Mouse (Mus musculus): ENCODE measurements at regions not wholly inside any gene's neighbourhood (a gene's known extent, or its start where the extent isn't known, plus 50 kb on each side); places are given as distances from the start of the nearest gene placed in this dataset.
"Not testable (repeated sequence)": the region's sequence is repeated elsewhere in the genome, so short reads cannot be mapped to it uniquely, and the experiment has no call there.

DNA sequence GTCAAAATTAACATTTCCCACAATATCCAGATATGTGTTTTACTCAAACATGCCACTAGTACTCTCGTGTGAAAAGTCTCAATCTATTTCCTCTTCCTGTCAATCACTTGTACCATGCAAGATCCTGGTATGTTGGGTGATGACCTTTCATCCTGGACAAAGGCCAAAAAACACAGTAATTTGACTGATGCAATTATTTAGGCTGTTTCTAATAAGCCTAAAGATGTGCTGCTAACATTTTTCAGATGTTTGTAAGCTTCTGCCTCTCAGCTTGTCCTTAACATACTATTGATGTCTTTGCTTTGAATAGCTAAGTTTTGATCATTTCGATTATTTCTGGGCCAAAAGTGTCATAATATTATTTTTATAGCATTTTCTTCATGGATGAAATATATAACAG, 418.4 kb upstream of the Arrdc4 start:
- no peak for DNase-seq

DNA sequence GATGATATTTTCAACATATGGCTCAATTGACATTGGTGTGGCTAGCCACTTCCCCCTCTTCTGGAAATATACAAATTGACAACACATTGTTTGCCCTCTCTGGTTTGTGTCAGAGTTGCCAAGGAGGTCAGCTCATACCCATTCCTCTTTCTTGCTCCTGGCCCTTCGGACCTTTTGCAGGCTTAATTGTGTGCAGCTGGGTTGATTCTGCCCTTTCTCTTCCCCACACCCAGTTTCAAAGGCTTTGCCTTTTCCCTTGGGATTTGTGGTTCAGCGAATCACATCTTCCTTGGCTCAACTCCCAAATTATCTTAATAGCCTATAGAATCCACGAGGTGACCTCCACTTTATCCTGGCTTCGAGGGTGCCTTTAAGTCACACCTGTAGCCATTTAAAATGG, 412.9 kb upstream of the Arrdc4 start:
- DNase-seq = no peak

DNA sequence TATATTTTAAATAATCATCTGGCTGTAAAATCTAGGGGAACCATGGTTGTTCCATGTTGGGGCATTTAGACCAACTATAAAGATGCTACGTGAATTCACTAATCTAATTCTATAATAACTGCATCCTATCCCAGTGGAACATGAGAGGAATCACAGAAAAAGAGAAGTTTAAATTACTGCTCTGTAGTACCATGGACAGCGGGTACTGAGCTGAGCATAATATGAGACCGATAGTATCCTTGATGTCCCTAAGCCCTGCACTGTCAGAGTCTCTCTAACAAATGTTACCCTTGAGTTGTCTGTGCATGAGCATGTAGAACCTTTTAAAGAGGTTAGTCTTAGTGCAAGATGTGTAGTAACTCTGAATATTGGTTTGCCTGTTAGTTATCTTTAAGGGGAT, 393.3 kb upstream of the Arrdc4 start:
- DNase-seq = no peak

DNA sequence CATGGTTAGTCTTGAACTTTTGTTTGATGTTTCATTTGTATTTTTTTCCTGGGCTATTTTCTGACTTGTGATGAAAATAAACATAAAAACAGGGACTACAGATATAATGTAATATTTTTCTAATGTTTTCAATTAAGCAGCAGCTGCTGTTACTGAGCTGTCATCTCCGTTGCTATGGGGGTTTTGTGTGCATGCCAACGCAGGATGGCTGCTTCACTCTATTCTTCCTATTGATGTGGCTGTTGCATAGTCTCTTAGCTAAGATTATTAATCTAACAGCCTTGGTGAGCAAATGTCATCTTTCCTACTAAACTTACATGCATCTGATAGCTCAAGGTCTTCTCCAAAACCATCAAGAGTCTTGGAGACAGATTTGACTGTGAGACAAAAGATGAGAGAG, 384.4 kb upstream of the Arrdc4 start:
- DNase-seq = no peak

DNA sequence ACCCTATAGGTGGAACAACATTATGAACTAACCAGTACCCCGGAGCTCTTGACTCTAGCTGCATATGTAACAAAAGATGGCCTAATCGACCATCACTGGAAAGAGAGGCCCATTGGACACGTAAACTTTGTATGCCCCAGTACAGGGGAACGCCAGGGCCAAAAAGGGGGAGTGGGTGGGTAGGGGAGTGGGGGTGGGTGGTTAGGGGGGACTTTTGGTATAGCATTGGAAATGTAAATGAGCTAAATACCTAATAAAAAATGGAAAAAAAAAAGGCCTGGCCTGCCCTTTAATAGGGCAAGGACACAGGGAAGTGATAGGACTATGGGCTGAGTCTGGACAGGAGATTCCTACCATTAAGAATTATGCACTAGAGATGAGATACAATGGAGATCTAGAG, 352.7 kb upstream of the Arrdc4 start:
- DNase-seq = not testable (repeated sequence)

DNA sequence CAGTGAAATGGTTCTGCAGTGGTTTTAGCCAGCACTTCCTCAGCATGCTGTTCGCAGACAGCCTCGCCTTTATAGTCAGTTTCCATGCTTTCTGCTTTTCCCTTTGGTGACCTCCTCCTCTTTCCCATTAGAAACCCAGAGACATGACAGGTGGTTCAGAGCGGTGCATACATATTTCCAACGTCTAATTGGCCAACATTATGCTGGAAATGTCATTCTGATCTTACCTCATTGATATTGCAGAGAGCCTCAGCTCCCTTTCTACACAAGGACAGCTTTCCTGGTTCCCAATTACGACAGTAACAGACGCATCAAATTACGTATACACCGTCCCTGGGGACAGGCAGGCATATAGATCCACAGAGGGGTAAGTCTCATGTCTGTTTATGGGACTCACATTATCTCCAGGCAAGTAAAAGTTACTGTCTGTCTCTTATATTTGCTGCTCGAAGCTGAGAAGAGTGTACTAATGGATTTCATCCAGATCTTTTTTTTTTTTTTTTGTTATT, 348.6 kb upstream of the Arrdc4 start:
- no peak for DNase-seq

DNA sequence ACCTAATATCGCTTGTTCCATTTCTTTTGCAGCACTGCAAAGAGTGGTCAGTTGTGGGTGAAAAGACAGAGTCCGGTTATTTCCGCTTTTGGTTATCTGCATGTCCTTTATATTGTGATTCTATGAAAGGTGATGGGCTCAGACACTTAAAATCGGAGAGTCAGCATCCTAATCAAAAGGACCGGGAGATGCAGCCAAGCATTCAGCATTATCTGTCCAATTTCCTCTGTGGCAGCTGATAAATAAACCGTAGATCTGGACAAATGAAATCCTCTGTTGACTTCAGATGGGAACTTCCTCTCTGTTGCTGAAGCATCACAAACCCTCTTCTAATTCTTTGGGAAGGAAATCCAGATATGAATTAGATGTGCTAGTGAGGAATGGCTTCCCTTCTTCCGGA, 325.7 kb upstream of the Arrdc4 start:
- DNase-seq = no peak

DNA sequence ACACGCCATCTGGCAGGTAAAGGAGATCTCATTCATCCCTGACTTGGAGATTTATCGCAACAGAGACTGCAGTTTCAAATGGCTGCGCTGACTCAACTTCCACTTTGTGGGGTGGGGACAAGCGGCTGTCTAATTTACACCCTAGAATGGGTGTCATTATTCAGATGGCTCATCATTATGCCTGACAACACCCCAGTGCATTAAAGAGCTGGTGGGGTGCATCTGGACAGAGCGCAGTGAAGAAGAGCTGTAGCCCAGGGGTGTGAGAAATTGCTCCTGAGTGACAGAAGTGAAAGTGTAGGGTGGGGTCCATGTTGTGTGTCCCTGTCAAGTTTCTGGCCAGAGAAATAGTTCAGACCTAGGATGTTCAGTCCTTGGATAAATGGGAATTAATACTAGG, 314.0 kb upstream of the Arrdc4 start:
- no peak for DNase-seq

DNA sequence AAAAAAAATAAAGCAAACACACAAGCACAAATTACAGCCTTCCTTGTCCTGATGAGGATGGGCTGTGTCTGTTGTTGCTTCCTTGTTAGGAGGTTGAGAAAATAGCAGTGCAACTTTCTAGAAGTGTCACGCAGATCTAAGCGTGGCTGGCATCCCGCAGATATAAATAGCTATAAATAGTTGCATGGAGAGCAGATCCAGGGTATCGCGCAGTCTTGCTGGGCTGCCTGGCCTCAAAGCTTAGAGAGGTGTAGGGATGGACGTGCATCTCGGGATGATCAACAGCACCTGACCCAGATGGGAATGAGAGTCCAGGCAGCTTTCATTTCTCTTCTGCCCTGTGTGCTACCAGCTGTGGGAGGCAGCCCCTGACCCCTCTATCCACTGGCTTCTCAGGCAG, 313.5 kb upstream of the Arrdc4 start:
- no peak for DNase-seq

DNA sequence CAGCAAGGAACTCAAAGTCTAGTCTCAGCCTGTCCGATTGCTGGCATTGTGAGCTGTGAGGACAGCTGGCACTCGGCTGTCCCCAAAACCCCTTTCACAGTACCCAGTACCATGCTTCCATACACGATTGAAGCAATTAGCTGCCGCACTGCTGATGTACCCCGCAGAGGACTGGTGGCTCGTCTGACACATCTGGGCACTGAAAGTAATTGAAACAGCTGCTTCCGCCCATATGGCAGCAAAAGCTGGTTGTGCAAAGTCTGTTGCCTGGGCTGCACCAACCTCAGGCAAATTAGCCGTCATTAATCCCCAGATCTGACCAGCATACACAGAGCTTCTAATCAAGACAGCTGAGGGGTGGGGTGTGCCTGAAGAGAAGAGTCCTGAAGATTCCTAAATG, 313.1 kb upstream of the Arrdc4 start:
- DNase-seq = no peak

DNA sequence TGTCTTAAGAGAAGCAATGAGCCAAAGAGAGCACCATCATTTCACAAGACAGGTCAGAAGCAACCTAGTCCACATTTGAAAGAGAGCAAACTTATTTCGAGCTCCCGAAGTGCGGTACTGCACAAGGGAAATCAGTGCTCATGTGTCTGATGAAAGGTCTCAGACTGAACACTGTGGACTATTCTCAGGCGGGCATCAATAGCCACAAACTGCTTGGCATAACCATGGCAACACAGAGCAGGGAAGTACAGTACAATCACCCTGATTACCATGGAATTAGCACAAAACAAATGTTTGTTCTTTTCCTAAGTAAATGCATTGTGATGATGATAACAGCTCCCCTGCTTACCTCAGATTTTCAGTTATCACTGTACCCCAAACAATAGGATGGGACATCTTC, 312.2 kb upstream of the Arrdc4 start:
- DNase-seq = no peak

DNA sequence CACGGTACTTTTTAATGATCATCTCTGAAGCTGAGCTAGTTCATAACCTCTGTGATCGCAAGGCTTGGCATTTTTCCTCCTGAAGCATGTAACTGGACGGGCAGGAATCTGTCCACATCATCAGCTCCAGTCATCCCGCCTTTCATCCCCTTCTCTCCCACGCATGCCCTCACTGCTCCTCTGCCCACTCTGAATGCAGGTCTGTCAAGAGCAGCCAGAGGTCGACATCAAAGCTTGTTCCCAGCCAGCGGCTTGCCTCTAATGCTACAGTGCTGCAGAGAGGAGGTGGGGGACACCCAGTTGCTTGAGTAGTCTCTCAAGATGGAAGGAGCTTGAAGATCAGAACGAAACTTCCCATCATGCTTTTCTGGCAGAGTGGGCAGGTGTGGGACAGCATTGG, 267.5 kb upstream of the Arrdc4 start:
- DNase-seq = no peak

DNA sequence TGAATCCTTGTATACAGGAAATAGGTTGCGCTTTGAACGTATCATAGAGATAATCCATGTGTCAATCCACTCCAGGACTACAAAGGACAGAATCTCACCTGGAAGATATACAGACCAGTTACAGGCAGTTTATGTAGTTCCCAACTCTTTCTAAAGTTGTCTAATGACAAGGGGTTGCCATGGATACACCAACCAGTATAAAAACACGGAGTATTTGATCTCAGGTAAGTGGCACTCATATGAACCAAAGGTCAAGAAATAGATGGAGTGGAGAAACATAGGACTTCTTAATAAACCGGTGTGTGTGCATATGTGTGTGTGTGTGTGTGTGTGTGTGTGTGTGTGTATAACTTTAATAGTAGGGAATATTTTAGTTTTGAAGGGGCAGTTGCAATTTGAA, 266.0 kb upstream of the Arrdc4 start:
- no peak for DNase-seq

DNA sequence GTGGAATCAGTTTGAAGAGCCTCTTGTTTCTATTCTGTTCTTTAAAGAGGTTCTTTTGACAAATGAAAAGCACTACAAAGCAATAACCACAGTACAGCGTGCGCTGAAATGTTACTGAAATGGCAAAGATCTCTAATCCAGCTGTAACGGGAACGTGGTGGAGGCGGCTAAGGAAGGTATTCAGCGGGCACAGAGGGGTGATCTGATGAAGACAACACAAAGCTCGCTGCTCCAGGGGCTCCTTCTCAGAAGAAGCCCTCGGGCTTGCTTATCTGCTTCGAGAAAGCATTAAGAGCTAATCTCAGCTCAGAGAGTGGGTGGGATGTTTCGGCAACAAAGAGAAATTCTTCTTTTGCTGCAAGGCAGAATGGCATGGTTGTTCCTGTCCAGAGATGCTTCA, 258.2 kb upstream of the Arrdc4 start:
- DNase-seq = no peak

DNA sequence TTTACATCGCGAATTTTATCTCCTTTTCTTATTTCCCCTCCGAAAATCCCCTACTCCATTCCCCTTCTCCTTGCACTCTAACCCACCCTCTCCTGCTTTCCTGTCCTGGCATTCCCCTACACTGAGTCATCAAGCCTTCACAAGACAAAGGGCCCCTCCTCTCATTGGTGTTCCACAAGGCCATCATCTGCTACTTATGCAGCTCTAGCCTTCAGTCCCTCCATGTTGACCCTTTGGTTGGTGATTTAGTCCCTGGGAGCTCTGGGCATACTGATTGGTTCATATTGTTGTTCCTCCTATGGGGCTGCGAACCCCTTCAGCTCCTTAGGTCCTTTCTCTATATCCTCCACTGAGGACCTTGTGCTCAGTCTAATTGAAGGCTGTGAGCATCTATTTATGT, 239.0 kb upstream of the Arrdc4 start:
- DNase-seq = no peak

DNA sequence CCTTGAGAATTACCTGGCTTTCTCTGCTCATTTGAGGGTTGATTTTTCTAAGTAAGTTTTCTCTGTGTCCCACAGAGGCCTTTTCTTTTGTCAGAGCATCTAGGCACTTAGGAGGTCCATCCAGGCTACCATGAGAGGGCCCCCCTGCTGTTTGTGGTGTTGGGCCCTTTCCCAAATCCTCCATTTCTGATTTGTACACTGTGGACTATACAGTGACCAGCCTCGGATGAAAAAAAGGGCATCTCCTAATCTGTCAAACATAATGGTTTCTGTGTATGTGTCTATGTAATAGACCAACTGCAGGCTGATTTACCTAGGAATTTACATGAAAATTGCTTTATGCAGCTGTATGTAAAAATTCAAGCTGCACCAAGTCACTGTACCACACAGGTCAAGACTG, 234.9 kb upstream of the Arrdc4 start:
- DNase-seq = no peak

DNA sequence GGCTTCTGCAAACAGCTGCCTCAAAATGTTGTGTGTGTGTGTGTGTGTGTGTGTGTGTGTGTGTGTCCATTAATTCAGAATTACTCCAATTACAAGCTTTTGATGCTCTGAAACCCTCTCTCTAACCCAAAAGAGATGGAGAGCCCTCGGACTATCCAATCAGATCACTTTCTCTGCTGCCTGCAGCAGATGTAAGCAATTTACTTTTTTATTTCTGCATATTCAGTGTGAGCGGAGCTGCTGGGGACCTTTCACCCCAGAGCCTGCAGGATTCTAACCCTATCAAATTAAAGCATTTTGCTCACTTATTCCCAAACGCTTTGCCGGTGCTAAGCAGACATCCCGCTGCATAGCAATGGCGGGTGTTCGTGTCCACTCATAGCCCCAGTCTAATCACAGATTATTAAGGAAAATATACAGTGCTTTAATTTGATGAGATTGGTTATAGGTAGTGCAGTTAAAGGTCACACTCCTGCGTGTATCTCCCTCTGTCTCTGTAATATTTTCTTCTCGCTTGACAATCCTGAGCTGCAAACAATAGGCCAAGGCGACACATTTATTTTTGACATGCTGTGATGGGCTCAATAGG, 234.0 kb upstream of the Arrdc4 start:
- no peak for DNase-seq

DNA sequence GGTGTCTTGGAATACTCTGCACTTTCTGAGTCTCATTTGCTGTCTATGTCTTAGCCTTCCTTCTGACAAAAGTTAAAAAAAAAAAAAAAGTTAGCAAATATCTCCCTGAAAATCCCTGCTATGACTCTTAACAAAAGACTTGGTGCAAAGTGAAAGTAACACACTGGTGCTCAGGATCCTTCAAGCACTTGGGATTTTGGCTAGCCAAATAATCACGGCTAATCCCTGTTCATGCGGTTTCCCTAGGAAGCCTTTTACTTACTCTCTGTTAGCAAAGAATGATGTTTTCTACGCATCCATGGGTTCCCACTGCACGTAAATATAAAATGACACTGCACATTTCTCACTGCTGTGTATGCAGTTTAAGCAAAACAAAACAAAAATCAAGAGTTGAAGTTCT, 229.5 kb upstream of the Arrdc4 start:
- no peak for DNase-seq

DNA sequence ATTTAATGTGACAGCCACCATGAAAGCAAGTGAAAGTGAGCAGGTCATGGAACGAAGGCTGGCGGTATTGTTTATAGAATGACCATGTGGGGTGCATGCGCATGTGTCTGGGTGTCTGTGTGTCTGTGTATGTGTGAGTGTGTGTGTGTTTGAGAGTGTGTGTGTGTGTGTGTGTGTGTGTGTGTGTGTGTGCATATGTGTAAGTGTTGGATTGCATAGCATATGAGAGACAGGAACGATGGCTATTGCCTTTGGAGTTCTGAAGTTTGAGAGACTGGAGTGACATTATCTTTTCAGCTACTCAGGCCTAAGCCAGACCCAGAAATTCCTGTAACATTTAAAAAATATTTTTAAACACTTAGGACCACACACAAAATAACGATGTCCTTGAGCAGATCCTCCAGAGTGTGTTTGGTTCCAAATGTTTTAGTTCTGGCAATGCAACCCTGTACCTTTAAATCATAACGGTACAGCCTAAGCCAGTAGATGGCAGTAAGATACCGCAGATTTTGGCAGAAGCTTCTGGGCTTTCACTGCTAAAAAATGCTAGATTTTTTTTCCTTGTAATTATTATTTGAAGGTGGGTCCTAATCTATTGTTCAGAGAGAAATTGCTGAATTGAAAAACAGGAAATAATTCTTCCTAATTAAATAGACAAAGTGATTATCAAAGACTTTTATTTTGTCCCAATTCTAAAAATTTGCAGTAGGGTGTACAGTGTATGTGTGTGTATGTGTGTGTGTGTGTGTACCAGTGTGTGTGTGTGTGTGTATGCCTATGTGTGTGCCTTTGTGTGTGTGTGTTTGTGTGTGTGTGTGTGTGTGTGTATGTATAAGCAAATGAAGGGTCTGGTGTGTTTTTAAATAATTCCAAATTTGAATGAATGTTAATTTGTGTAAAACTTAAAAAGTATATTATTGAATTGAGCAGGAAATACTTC, 228.0 kb upstream of the Arrdc4 start:
- peak; percentile 58 for DNase-seq

DNA sequence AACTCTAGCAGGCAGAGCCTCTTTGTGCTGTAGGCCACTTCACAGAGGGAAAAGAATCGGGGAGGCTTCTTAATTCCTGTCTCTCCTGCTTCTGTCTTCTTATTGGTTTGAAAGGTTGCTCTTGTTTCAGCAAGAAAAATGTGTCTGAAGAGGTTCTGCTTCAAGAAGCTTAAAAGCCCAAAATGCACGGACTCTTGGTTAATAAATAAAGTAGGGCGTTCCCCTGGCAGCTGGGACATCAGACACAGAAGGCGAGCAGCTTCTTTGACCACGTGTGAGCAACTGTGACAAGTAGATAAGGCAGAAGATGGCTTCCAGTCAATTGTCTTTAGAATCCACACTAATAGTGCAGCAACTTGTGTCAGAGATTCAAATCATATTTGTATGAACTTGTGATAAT, 226.9 kb upstream of the Arrdc4 start:
- no peak for DNase-seq

DNA sequence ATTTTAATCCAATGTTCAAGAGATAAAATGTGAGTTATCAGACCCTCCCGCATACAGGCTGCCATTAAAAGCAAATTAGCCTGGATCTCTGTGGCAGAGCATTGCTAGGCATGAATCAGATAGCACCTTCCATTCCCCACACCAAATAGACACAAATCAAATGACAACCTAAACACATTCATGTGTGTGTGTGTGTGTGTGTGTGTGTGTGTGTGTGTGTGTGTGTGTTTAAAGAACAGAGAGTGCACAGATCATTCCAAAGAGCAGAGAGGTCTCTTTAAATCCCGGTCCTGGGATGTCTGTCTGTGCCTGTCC, 226.5 kb upstream of the Arrdc4 start:
- DNase-seq = no peak

DNA sequence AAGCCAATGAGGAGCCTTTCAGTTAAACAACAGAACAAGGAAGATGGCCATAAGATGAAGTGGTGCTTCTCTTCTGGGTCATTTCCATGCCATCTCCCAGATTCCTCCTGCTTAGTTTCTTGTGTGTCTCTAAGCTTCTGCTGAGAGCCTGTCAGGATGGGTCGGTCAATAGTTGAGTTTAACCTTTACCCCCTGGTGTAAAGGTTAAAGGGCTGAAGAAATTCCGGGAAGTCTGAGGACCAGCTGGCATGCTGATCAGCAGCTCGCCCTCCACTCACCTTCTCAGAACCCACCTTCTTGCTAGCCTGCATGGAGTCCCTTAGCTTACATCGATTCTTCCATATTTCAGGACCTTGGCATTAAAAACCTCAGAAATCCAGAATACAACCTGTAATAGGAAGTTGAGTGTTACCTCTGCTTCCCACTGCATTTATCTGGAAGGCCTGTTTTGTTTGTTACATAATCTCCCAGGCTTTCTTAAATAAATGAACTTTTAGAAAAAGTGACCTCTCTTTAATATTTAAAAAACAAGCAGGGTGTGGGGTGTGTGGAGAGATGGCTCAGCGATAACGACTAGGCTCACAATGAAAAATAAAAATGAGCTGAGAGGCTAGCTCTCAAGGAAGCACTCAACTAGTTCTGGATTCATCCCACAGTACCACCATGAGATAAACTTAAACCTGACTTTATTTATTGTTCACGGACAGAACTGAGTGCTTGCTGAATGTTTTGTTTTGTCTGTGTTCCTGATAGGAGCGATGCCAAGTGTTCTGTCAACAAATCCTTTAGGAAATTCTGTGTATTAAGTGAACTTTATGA, 225.9 kb upstream of the Arrdc4 start:
- no peak for DNase-seq

All from adrenal gland, postnatal 10 days (tissue).